Mouse (Mus musculus) monocyte, adult 5-6 weeks (primary cell): ENCODE results near the gene Cyp4f16. TPM values are rescaled to one million over a fixed set of nuclear protein-coding genes. Genes with fewer than 3 reads are reported as not detected.
A peak's percentile ranks its signal among the peaks of the same experiment; 100 is the strongest.
"Not testable (repeated sequence)": the region's sequence is repeated elsewhere in the genome, so short reads cannot be mapped to it uniquely, and the experiment has no call there.

Experiments
- ATAC-seq: fragments of 153-309, 156-312 bp; replicated peaks from 2 replicates; pipeline ENCODE4 v1.8.0; 2017; ENCODE audit warnings: mild to moderate bottlenecking; ENCODE audit not compliant: low TSS enrichment, insufficient number of reproducible peaks, severe bottlenecking, poor library complexity, low FRiP score
- total RNA-seq: library from RNA; stranded (forward); fragments of 200-1000, 200-491, 200-594 nt; gene quantifications from 3 replicates; pipeline ENCODE4 v1.2.3, GENCODE M21; 2017

Gene Cyp4f16
- total RNA-seq, 1 experiment from 2014 or later, result 116 TPM

- ATAC-seq, result no peak
Observed at GRCm38 (mm10) chr17:32536867-32537250, 501 bp downstream of the Cyp4f16 start.

GRCm38 (mm10) chr17:32544792-32545191, 8.4 kb downstream of the Cyp4f16 start:
- peak; percentile 94 for ATAC-seq

GRCm38 (mm10) chr17:32550377-32550776, 14.0 kb downstream of the Cyp4f16 start:
- ATAC-seq, result not testable (repeated sequence)

- ATAC-seq, result peak; percentile 68
Observed at GRCm38 (mm10) chr17:32550900-32551770, 14.8 kb downstream of the Cyp4f16 start.

- not testable (repeated sequence) for ATAC-seq
Observed at GRCm38 (mm10) chr17:32553016-32553415, 16.7 kb downstream of the Cyp4f16 start.

GRCm38 (mm10) chr17:32554368-32554767, 18.0 kb downstream of the Cyp4f16 start:
- ATAC-seq, result not testable (repeated sequence)

- not testable (repeated sequence) for ATAC-seq
Observed at GRCm38 (mm10) chr17:32563301-32563700, 26.9 kb downstream of the Cyp4f16 start.

GRCm38 (mm10) chr17:32573286-32573685, 36.9 kb downstream of the Cyp4f16 start:
- not testable (repeated sequence) for ATAC-seq

- ATAC-seq, result no peak
Observed at GRCm38 (mm10) chr17:32577496-32578186, 41.3 kb downstream of the Cyp4f16 start.

GRCm38 (mm10) chr17:32596494-32596893, 60.1 kb downstream of the Cyp4f16 start:
- no peak for ATAC-seq

Other genes starting within 250 kb of the Cyp4f16 start
- 203 to 241 TPM (median 213 TPM) in 3 replicates for gene Akap8, start 215.3 kb upstream of the Cyp4f16 start, total RNA-seq
- 111 to 195 TPM (median 157 TPM) in 3 replicates for gene Akap8l, start 186.0 kb upstream of the Cyp4f16 start, total RNA-seq
- gene Wiz, start 147.1 kb upstream of the Cyp4f16 start, total RNA-seq, result 3.1 to 11.8 TPM (median 6.5 TPM) in 3 replicates
- 48.3 to 120 TPM (median 73.9 TPM) in 3 replicates for gene Rasal3, start 133.0 kb upstream of the Cyp4f16 start, total RNA-seq
- 7.1 to 34.0 TPM (median 12.8 TPM) in 3 replicates for gene Pglyrp2, start 112.4 kb upstream of the Cyp4f16 start, total RNA-seq
- gene Cyp4f39, start 83.8 kb upstream of the Cyp4f16 start, total RNA-seq, result not detected in 3 replicates
- gene Cyp4f17, start 30.5 kb upstream of the Cyp4f16 start, total RNA-seq, result 0.11 to 1.2 TPM (median 1.1 TPM) in 3 replicates
- gene Cyp4f37, start 84.8 kb downstream of the Cyp4f16 start, total RNA-seq, result 0.11 to 0.57 TPM (median 0.19 TPM) in 3 replicates
- not detected in 3 replicates for gene Cyp4f40, start 122.3 kb downstream of the Cyp4f16 start, total RNA-seq
- not detected in 3 replicates for gene Cyp4f15, start 149.1 kb downstream of the Cyp4f16 start, total RNA-seq